Mouse (Mus musculus) CH12.LX (cell line): ENCODE measurements around the gene Uspl1. TPM values are rescaled to one million over a fixed set of nuclear protein-coding genes. Genes with fewer than 3 reads are reported as not detected.

Source experiments
- DNase-seq: peaks from one replicate; pipeline ENCODE4 v3.0.0-alpha.2; 2013; ENCODE audit errors: extremely low read depth
- H3K27ac ChIP-seq: 2 replicates; pipeline ENCODE4 v1.5.1; 2012; ENCODE audit warnings: low read depth, mild to moderate bottlenecking, control low read depth, moderate library complexity; ENCODE audit not compliant: insufficient read depth
- H3K27me3 ChIP-seq: replicated peaks from 2 replicates; pipeline ENCODE3; 2012; ENCODE audit warnings: inconsistent platforms
- H3K36me3 ChIP-seq, 2 experiments: replicated peaks in 1 of 2; 2 replicates each; pipeline versions ENCODE3 to v1.6.1; 2012; ENCODE audit warnings: inconsistent platforms in 1 of 2, low read length in 1 of 2, mild to moderate bottlenecking in 1 of 2, mixed read lengths in 1 of 2, moderate library complexity in 1 of 2; ENCODE audit not compliant: control insufficient read depth in 1 of 2, insufficient read depth in 1 of 2
- H3K4me1 ChIP-seq, 2 experiments: 2 replicates each; pipeline ENCODE4 v1.6.1; 2012; ENCODE audit warnings: inconsistent platforms in 1 of 2, moderate library complexity in 1 of 2; ENCODE audit not compliant: insufficient read depth in 2 of 2, control insufficient read depth in 1 of 2
- H3K4me2 ChIP-seq: 2 replicates; pipeline ENCODE4 v1.6.1; 2012; ENCODE audit warnings: low read depth, mild to moderate bottlenecking, control low read depth; ENCODE audit not compliant: poor library complexity, insufficient read depth, severe bottlenecking
- H3K4me3 ChIP-seq, 3 experiments: fragments of 150-350 bp in 1 of 3; sonication (generic) in 1 of 3; replicated peaks in 1 of 3; 2 replicates each; pipeline versions ENCODE3 to v1.5.1; 2011 to 2012; ENCODE audit warnings: low read depth in 2 of 3, low read length in 2 of 3, mild to moderate bottlenecking in 2 of 3, moderate library complexity in 2 of 3, control low read depth in 1 of 3, improper control_type of control experiment in 1 of 3, inconsistent platforms in 1 of 3, mixed read lengths in 1 of 3; ENCODE audit not compliant: poor library complexity in 1 of 3
- H3K79me2 ChIP-seq: replicated peaks from 2 replicates; pipeline ENCODE4 v1.6.1; 2012; ENCODE audit warnings: mild to moderate bottlenecking, moderate library complexity; ENCODE audit not compliant: control insufficient read depth, poor library complexity, insufficient read depth, severe bottlenecking; ENCODE audit errors: extremely low read depth
- H3K9ac ChIP-seq: 2 replicates; pipeline ENCODE4 v1.6.1; 2012; ENCODE audit warnings: low read depth, mild to moderate bottlenecking, control low read depth, moderate library complexity; ENCODE audit not compliant: insufficient read depth
- H3K9me3 ChIP-seq: replicated peaks from 2 replicates; pipeline ENCODE3; 2012; ENCODE audit warnings: low read length, inconsistent platforms, mixed read lengths
- CTCF ChIP-seq, 2 experiments: IDR thresholded peaks in 1 of 2; conservative IDR thresholded peaks in 1 of 2; 2 replicates each; pipeline ENCODE4 v1.5.1; 2011 to 2012; ENCODE audit warnings: low read depth in 2 of 2, low read length in 2 of 2, improper control_type of control experiment in 1 of 2, inconsistent platforms in 1 of 2, mild to moderate bottlenecking in 1 of 2, moderate library complexity in 1 of 2
- HCFC1 ChIP-seq: IDR thresholded peaks from 2 replicates; pipeline ENCODE4 v1.6.1; 2012; ENCODE audit warnings: low read depth, mild to moderate bottlenecking, inconsistent platforms, low read length, improper control_type of control experiment
- JUND ChIP-seq: conservative IDR thresholded peaks from 2 replicates; pipeline ENCODE4 v1.6.1; 2011; ENCODE audit warnings: low read depth, low read length, improper control_type of control experiment
- KAT2A ChIP-seq: IDR thresholded peaks from 2 replicates; pipeline ENCODE4 v1.6.1; 2012; ENCODE audit warnings: low read length, improper control_type of control experiment, inconsistent platforms; ENCODE audit not compliant: insufficient replicate concordance
- MAFK ChIP-seq: IDR thresholded peaks from 2 replicates; pipeline ENCODE4 v1.6.1; 2011; ENCODE audit warnings: low read length, improper control_type of control experiment; ENCODE audit not compliant: insufficient replicate concordance
- MAZ ChIP-seq: IDR thresholded peaks from 2 replicates; pipeline ENCODE4 v1.6.1; 2012; ENCODE audit warnings: low read depth, mild to moderate bottlenecking, inconsistent platforms, low read length, improper control_type of control experiment, moderate library complexity
- MEF2A ChIP-seq: IDR thresholded peaks from 2 replicates; pipeline ENCODE4 v1.6.1; 2014; ENCODE audit warnings: low read depth, mild to moderate bottlenecking, inconsistent platforms, low read length, improper control_type of control experiment, borderline replicate concordance
- MXI1 ChIP-seq: IDR thresholded peaks from 2 replicates; pipeline ENCODE4 v1.6.1; 2011; ENCODE audit warnings: mild to moderate bottlenecking, low read depth, low read length, improper control_type of control experiment
- NELFE ChIP-seq: IDR thresholded peaks from 2 replicates; pipeline ENCODE4 v1.6.1; 2011; ENCODE audit warnings: low read depth, low read length, improper control_type of control experiment
- POLR2A ChIP-seq: IDR thresholded peaks from 2 replicates; pipeline ENCODE4 v1.6.1; 2011; ENCODE audit warnings: low read depth, mild to moderate bottlenecking, improper control_type of control experiment, low read length
- SIN3A ChIP-seq: IDR thresholded peaks from 2 replicates; pipeline ENCODE4 v1.6.1; 2012; ENCODE audit warnings: low read length, improper control_type of control experiment, inconsistent platforms
- SMC3 ChIP-seq: IDR thresholded peaks from 2 replicates; pipeline ENCODE4 v1.6.1; 2011; ENCODE audit warnings: low read depth, low read length, improper control_type of control experiment
- TBP ChIP-seq: conservative IDR thresholded peaks from 2 replicates; pipeline ENCODE4 v1.6.1; 2011; ENCODE audit warnings: low read depth, low read length, improper control_type of control experiment
- USF1 ChIP-seq: IDR thresholded peaks from 2 replicates; pipeline ENCODE4 v1.6.1; 2014; ENCODE audit warnings: low read depth, mild to moderate bottlenecking, inconsistent platforms, low read length, improper control_type of control experiment
- USF2 ChIP-seq: conservative IDR thresholded peaks from 2 replicates; pipeline ENCODE4 v1.6.1; 2011; ENCODE audit warnings: low read depth, low read length, improper control_type of control experiment
- ZNF384 ChIP-seq: IDR thresholded peaks from 2 replicates; pipeline ENCODE4 v1.6.1; 2012; ENCODE audit warnings: low read depth, low read length, improper control_type of control experiment, inconsistent platforms
- dilution Hi-C: fragments of 300-500 bp; cut with MboI; formaldehyde crosslinking; loops from 2 replicates; pipeline ENCODE4 v1.14.3; 2020; ENCODE audit warnings: low sequenced_read_pairs; ENCODE audit not compliant: extremely low pct_unique_long_range_greater_than_20kb, extremely low pct_ligation_motif_present
- in situ Hi-C: fragments of 300-500 bp; cut with MboI; formaldehyde crosslinking; loops from 3 replicates; pipeline ENCODE4 v1.14.3; 2019; ENCODE audit warnings: low sequenced_read_pairs, low pct_ligation_motif_present, low pct_unique_long_range_greater_than_20kb, mixed read lengths
- polyA plus RNA-seq: library from polyadenylated mRNA; unstranded; fragments of >175 nt; gene quantifications from 2 replicates; pipeline ENCODE4 v1.2.1, GENCODE M21; 2012; ENCODE audit warnings: low read depth; ENCODE audit not compliant: insufficient read length
- total RNA-seq, 2 experiments: library from RNA; depleted of rRNA; stranded (reverse); fragments of 300-350 nt in 1 of 2; fragments of >200 nt in 1 of 2; gene quantifications; 2 replicates each; pipeline ENCODE4 v1.2.3; 2012 to 2014

Gene Uspl1
- total and polyA plus RNA-seq, 3 experiments: 37.9 to 41.6 (median 40.2) TPM

- H3K4me2 ChIP-seq: peak overlapping the region; percentile 21; the same call in 1 of the 2 replicates
- TF ChIP-seq USF1 (no peak), MAFK (no peak), CTCF (conservative IDR thresholded peaks at IDR 0.05 in 1 of 2, IDR thresholded peaks at IDR 0.05 in 1 of 2; ENCODE audit: low read depth in 2 of 2, low read length in 2 of 2) (no peak), MAZ (no peak), NELFE (no peak), POLR2A (no peak), TBP (no peak), USF2 (no peak), KAT2A (no peak), ZNF384 (no peak), HCFC1 (no peak), JUND (no peak), SMC3 (no peak)
- H3K27me3 ChIP-seq: no peaks in the 10 kb centered on the region
- H3K36me3 ChIP-seq: peaks cover 4 to 24% of the 10 kb centered on the region in 2 experiments
- H3K9ac ChIP-seq: peak overlapping the region; percentile 90; the same call in 1 of the 2 replicates
- H3K27ac ChIP-seq: no peak overlapping the region
- H3K79me2 ChIP-seq: peaks cover 34% of the 10 kb centered on the region
- no peaks in the 10 kb centered on the region for H3K9me3 ChIP-seq
- H3K4me1 ChIP-seq: peaks cover 2 to 32% of the 10 kb centered on the region in 2 experiments; a peak in 3 of 4 replicates
- peak overlapping the region in 2 of 3 experiments; percentile 78 to 95 for H3K4me3 ChIP-seq
- dilution Hi-C loops: no loop called here
- DNase-seq: no peak
- in situ Hi-C loops: no loop called here
These were observed 1.0 kb upstream of the Uspl1 start for GRCm38 (mm10) chr5:149183122-149183521.

- Histone ChIP-seq H3K9ac (peak overlapping the region; percentile 90), H3K9me3 (no peaks in the 10 kb centered on the region), H3K27ac (peak overlapping the region; percentile 86), H3K4me1 (peaks cover 2 to 32% of the 10 kb centered on the region in 2 experiments; a peak in 3 of 4 replicates), H3K36me3 (peaks cover 5 to 28% of the 10 kb centered on the region in 2 experiments), H3K27me3 (no peaks in the 10 kb centered on the region), H3K79me2 (peaks cover 38% of the 10 kb centered on the region), H3K4me3 (peak overlapping the region; percentile 78 to 95 (median 79)), H3K4me2 (peak overlapping the region; percentile 39; the same call in 1 of the 2 replicates)
- in situ Hi-C loops (no loop called here), dilution Hi-C loops (no loop called here)
- peak; percentile 71 for DNase-seq
- TF ChIP-seq USF1: peak; percentile 36; the same call in 1 of the 2 replicates
- TF ChIP-seq SIN3A: no peak; the same call in 1 of the 2 replicates
These were observed 438 bp upstream of the Uspl1 start for GRCm38 (mm10) chr5:149183721-149184103.

- no peaks in the 10 kb centered on the region for H3K9me3 ChIP-seq
- peak overlapping the region; percentile 67 for H3K27ac ChIP-seq
- in situ Hi-C loops (no loop called here), dilution Hi-C loops (no loop called here)
- H3K4me2 ChIP-seq: peak overlapping the region; percentile 99; the same call in 1 of the 2 replicates
- TF ChIP-seq SIN3A: peak; percentile 9; the same call in 1 of the 2 replicates
- TF ChIP-seq MEF2A: no peak
- TF ChIP-seq MXI1: peak; percentile 4; the same call in 1 of the 2 replicates
- peaks cover 38% of the 10 kb centered on the region for H3K79me2 ChIP-seq
- no peaks in the 10 kb centered on the region for H3K27me3 ChIP-seq
- DNase-seq: peak; percentile 49
- H3K4me1 ChIP-seq: peaks cover 2 to 33% of the 10 kb centered on the region in 2 experiments; a peak in 3 of 4 replicates
- peak overlapping the region; percentile 83 for H3K9ac ChIP-seq
- peak overlapping the region; percentile 72 to 98 (median 79) for H3K4me3 ChIP-seq
- H3K36me3 ChIP-seq: peaks cover 16 to 37% of the 10 kb centered on the region in 2 experiments
These were observed 665 bp downstream of the Uspl1 start for GRCm38 (mm10) chr5:149184844-149185186.
